Mouse (Mus musculus) lung, postnatal 0 days (tissue): Measurements from ENCODE around the gene Tmem44. TPM values are rescaled to one million over a fixed set of nuclear protein-coding genes. Genes with fewer than 3 reads are reported as not detected.

Experiments used
- ATAC-seq: fragments of 200-750 bp; cut with Nextera tagmentation; 2 replicates; pipeline ENCODE4 v1.8.0; 2017; ENCODE audit warnings: moderate library complexity
- DNase-seq: peaks from one replicate; pipeline ENCODE4 v3.0.0-alpha.2; 2016; ENCODE audit warnings: low spot score
- H3K27ac ChIP-seq: fragments of 300-500 bp; sonication (generic); 2 replicates; pipeline ENCODE4 v1.5.1; 2014; ENCODE audit warnings: antibody characterized with exemption, mild to moderate bottlenecking, low read length, mixed read lengths
- H3K27me3 ChIP-seq: fragments of 300-500 bp; sonication (generic); replicated peaks from 2 replicates; pipeline ENCODE4 v1.6.1; 2014; ENCODE audit warnings: low read length, mixed read lengths; ENCODE audit not compliant: insufficient read depth
- H3K36me3 ChIP-seq: fragments of 300-500 bp; sonication (generic); 2 replicates; pipeline ENCODE4 v1.6.1; 2014; ENCODE audit warnings: low read length, mixed read lengths; ENCODE audit not compliant: insufficient read depth
- H3K4me1 ChIP-seq: fragments of 300-500 bp; sonication (generic); 2 replicates; pipeline ENCODE4 v1.6.1; 2014; ENCODE audit warnings: antibody characterized with exemption, low read depth, low read length, mixed read lengths; ENCODE audit not compliant: insufficient read depth
- H3K4me2 ChIP-seq: fragments of 300-500 bp; sonication (generic); replicated peaks from 2 replicates; pipeline ENCODE4 v1.6.1; 2014; ENCODE audit warnings: low read depth, mild to moderate bottlenecking, low read length, moderate library complexity, mixed read lengths
- H3K4me3 ChIP-seq: fragments of 300-500 bp; sonication (generic); 2 replicates; pipeline ENCODE4 v1.5.1; 2014; ENCODE audit warnings: low read depth, low read length
- H3K9ac ChIP-seq: fragments of 300-500 bp; sonication (generic); replicated peaks from 2 replicates; pipeline ENCODE4 v1.6.1; 2014; ENCODE audit warnings: low read depth, mild to moderate bottlenecking
- H3K9me3 ChIP-seq: fragments of 300-500 bp; sonication (generic); 2 replicates; pipeline ENCODE4 v1.6.1; 2016; ENCODE audit warnings: low read length, mixed read lengths
- CTCF ChIP-seq: IDR thresholded peaks from 2 replicates; pipeline ENCODE4 v1.5.1; 2016; ENCODE audit warnings: antibody characterized with exemption, mild to moderate bottlenecking
- EP300 ChIP-seq: IDR thresholded peaks from 2 replicates; pipeline ENCODE4 v1.6.1; 2016; ENCODE audit warnings: antibody characterized with exemption, mild to moderate bottlenecking, control low read depth
- WGBS: fragments of 180-500 bp; shearing (Covaris S2); extraction: QIAGEN DNeasy Blood & Tissue Kit; methylation state at CpG from one replicate; pipeline ENCODE4 v1.1.7; 2014; 5-methylcytosine and 5-hydroxymethylcytosine counted together
- polyA plus RNA-seq: library from polyadenylated mRNA; unstranded; fragments of >200 nt; fragmentation: Nextera tagmentation; extraction: Ambion mirVana; gene quantifications from 2 replicates; pipeline ENCODE4 v1.2.1, GENCODE M21; 2015

Tmem44 gene
- polyA plus RNA-seq, 1 experiment from 2014 or later, result 17.9 TPM

DNA sequence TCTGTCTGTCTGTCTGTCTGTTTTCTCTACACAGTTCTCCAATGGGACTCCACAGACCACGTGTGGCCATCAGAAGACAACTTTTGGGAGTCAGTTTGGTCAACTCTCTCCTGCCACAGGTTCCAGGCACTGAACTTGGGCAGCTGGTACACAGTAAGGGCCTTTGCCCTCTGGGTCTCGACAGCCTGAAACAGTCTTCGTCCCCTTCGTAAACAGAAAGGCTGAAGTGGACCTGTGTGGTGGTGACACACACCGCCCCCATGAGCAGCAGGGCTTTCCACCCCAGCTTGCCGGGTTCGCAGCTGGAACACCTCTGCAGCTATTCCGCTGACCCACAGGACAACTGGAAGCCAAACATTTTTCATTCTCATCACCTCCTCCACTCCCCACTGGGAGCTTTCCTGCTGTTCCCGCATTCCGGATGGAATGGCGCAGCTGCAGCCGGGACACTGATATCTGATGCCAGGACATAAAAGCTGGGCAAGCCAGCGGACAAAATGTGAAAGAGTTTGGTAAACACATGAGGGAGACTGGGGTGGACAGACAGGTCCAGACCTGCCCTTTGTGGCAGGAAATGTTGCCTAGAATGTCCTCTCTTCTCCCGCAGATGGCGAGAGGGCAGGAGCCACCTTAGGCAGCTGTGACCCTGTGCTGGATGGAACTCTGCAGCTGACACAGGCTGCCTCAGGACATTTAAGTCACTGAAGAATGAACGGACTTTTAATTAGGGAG, 51.4 kb downstream of the Tmem44 start:
- 14% methylated on average over 16 of the region's 16 CpGs for WGBS
- no peaks in the 10 kb centered on the region for H3K9me3 ChIP-seq
- ATAC-seq, result no peak
- no peaks in the 10 kb centered on the region for H3K27me3 ChIP-seq
- no peak overlapping the region for H3K4me3 ChIP-seq
- DNase-seq, result peak; percentile 48
- H3K4me2 ChIP-seq, result 0 out of 2 replicates have a peak overlapping the region, but pooled peaks have one; percentile 14
- TF ChIP-seq EP300, result 0 out of 2 replicates have a peak, but pooled peaks have one; percentile 25
- TF ChIP-seq CTCF, result no peak
- peaks cover 11% of the 10 kb centered on the region; the same call in 1 of the 2 replicates for H3K4me1 ChIP-seq
- H3K9ac ChIP-seq, result no peak overlapping the region
- H3K36me3 ChIP-seq, result no peaks in the 10 kb centered on the region
- H3K27ac ChIP-seq, result peak overlapping the region; percentile 40

DNA sequence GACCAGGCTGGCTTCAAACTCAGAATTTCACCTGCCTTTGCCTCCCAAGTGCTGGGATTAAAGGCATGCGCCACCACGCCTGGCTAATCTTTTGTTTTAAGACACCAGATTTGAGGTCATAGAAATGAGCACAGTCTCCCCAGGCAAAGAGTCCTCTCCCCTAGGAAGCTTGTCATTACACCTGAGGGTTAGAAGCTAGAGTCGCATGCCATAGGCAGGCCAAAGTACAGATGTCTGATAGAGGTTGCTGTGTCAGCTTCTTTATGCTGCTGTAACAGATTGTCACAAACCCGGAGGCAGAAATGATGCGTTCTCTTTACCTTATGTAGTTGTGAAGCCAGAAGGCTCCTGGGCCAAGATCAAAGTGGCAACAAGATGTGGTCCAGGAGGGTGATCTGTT, 53.3 kb downstream of the Tmem44 start:
- no peak overlapping the region for H3K4me3 ChIP-seq
- H3K9me3 ChIP-seq, result no peaks in the 10 kb centered on the region
- no peak overlapping the region for H3K27ac ChIP-seq
- TF ChIP-seq CTCF (no peak), EP300 (no peak)
- H3K27me3 ChIP-seq, result peaks cover 4% of the 10 kb centered on the region; the same call in 1 of the 2 replicates
- H3K9ac ChIP-seq, result no peak overlapping the region
- ATAC-seq (no peak), DNase-seq (no peak)
- H3K4me1 ChIP-seq, result peaks cover 10% of the 10 kb centered on the region; the same call in 1 of the 2 replicates
- no peaks in the 10 kb centered on the region for H3K36me3 ChIP-seq
- 91% methylated on average over 5 of the region's 5 CpGs for WGBS
- no peak overlapping the region for H3K4me2 ChIP-seq

DNA sequence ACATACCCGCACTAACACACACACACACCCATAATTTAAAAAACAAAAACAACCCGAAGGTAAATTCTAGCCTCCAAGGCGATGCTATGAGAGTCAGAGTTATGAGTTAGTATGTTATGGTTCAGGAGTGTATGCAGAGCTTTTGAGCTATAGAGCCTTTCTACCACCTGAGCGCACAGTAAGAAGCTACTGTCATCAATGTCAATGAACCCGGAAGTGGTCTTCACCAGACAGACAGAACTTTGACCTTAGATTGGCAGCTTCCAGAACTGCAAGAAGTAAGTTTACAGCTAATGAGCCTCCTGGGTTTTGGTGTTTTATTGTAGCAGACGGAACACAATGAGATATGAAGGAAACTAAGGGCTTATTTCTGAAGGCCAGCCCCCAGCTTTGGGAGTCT, 55.8 kb downstream of the Tmem44 start:
- Histone ChIP-seq H3K4me3 (no peak overlapping the region), H3K36me3 (no peaks in the 10 kb centered on the region), H3K4me2 (no peak overlapping the region), H3K9me3 (no peaks in the 10 kb centered on the region), H3K4me1 (peaks cover 13% of the 10 kb centered on the region; the same call in 1 of the 2 replicates), H3K27me3 (peaks cover 8% of the 10 kb centered on the region; the same call in 1 of the 2 replicates), H3K9ac (no peak overlapping the region), H3K27ac (no peak overlapping the region)
- 84% methylated on average over 6 of the region's 6 CpGs for WGBS
- DNase-seq (no peak), ATAC-seq (no peak)
- no peak for TF ChIP-seq CTCF
- TF ChIP-seq EP300, result no peak

DNA sequence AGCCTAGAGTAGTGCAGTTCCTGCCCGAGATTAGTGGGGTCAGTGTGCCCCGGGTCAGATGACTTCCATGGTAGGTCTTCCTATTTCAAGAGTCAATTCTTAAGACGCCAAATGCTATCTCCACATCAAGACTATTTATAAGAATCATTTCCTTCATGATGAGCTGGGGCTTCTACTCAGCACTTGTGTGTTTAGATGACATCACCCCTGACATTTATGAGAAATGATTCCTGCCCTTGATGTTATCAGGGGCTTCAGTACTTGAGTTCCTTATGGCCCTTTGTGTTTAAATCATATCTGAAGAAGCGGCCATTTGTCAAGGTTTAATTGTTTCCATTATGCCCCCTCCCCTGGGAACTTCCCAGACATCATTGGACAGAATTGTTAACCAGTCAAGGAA, 58.9 kb downstream of the Tmem44 start:
- TF ChIP-seq CTCF (no peak), EP300 (peak; percentile 95)
- Histone ChIP-seq H3K27me3 (peaks cover 11% of the 10 kb centered on the region; the same call in 1 of the 2 replicates), H3K9me3 (no peaks in the 10 kb centered on the region), H3K4me3 (no peak overlapping the region), H3K4me1 (0 out of 2 replicates have a peak, but pooled peaks cover 6% of the 10 kb centered on the region), H3K4me2 (no peak overlapping the region), H3K36me3 (no peaks in the 10 kb centered on the region), H3K9ac (no peak overlapping the region), H3K27ac (no peak overlapping the region)
- peak; percentile 65 for DNase-seq
- 41% methylated on average over 4 of the region's 4 CpGs for WGBS
- peak; percentile 88 for ATAC-seq

DNA sequence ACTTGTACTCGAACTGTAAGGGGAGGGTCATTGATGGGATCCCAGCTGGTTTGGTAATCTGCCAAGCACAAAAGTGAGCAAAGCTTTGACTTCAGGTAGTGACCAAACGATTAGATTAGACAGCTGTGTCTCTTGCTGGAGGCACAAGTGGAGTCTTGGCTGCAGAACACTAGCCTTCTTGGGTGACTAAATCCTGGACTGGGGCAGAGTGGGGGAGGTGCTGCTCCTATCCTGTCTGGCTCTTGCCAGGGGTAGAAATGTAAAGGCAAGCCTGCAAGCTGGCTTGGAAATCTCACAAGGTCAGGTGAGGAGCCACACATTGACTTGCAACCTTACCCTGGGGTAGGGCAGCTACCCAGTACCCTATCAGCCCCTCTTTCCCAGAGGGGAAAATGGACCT, 59.9 kb downstream of the Tmem44 start:
- Histone ChIP-seq H3K27me3 (peaks cover 11% of the 10 kb centered on the region; the same call in 1 of the 2 replicates), H3K36me3 (no peaks in the 10 kb centered on the region), H3K4me3 (no peak overlapping the region), H3K9ac (no peak overlapping the region), H3K4me1 (0 out of 2 replicates have a peak, but pooled peaks cover 6% of the 10 kb centered on the region), H3K4me2 (no peak overlapping the region), H3K27ac (no peak overlapping the region), H3K9me3 (no peaks in the 10 kb centered on the region)
- no peak for TF ChIP-seq CTCF
- TF ChIP-seq EP300, result 0 out of 2 replicates have a peak, but pooled peaks have one; percentile 2
- no peak for ATAC-seq
- no peak for DNase-seq
- WGBS, result 34% methylated on average over 2 of the region's 2 CpGs

DNA sequence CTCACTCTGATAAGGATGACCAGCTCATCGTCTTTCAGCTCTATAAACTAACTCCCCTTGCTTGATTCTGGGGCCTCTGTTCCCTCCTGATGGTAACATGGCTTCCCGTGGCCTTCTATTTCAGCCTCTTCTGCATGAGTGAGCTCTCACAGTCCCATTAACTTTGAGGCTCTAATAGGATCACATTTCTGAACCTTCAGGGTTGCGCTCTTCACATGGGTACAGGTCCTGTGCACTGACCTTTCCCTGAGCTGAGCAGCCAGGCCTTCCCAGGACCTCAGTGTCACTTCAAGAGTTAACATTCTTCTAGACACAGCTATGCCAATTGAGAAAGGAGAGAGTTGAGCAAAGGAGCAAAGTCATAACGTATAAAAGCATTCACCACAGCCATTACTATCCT, 60.3 kb downstream of the Tmem44 start:
- peaks cover 11% of the 10 kb centered on the region; the same call in 1 of the 2 replicates for H3K27me3 ChIP-seq
- H3K4me2 ChIP-seq, result no peak overlapping the region
- TF ChIP-seq EP300 (no peak), CTCF (no peak)
- no peak overlapping the region for H3K4me3 ChIP-seq
- DNase-seq (no peak), ATAC-seq (no peak)
- H3K9ac ChIP-seq, result no peak overlapping the region
- H3K36me3 ChIP-seq, result no peaks in the 10 kb centered on the region
- no peaks in the 10 kb centered on the region for H3K9me3 ChIP-seq
- H3K27ac ChIP-seq, result no peak overlapping the region
- 66% methylated on average over 4 of the region's 4 CpGs for WGBS
- 0 out of 2 replicates have a peak, but pooled peaks cover 6% of the 10 kb centered on the region for H3K4me1 ChIP-seq
